23 mouse cellular contexts compared by ENCODE assay signal in genomic region chr1:17493596-17493995, GRCm38 (mm10).
A peak's percentile ranks its signal among the peaks of the same experiment; 100 is the strongest.
DNase-seq lines count a peak whose midpoint lies in the region; ATAC-seq lines count a peak whose summit lies in the region.
"Had no signal": no experiment of that assay in that cellular context is flagged by ENCODE, and none has a peak within 500 bp of the region (broad histone marks: within the 10 kb centered on the region; RNA-seq: fewer than 3 reads in every experiment).

No protein-coding gene starts in this region.

- no peaks in the 10 kb centered on the region for H3K36me3 ChIP-seq in embryonic facial prominence, embryonic 14.5 days (ENCODE audit: control insufficient read depth, insufficient read depth, low read length)
- H3K36me3 ChIP-seq in embryonic facial prominence, embryonic 10.5 days (replicated peaks), result no peaks in the 10 kb centered on the region
- H3K36me3 ChIP-seq: embryonic facial prominence, embryonic 12.5 days; embryonic facial prominence, embryonic 15.5 days; forebrain, embryonic 10.5 days; forebrain, embryonic 12.5 days had no signal

- no peak overlapping the region for H3K9ac ChIP-seq in embryonic facial prominence, embryonic 14.5 days (ENCODE audit: low read depth, low read length)
- H3K9ac ChIP-seq: embryonic facial prominence, embryonic 12.5 days; embryonic facial prominence, embryonic 15.5 days; forebrain, embryonic 12.5 days had no signal

- no peak overlapping the region for H3K27ac ChIP-seq in embryonic facial prominence, embryonic 14.5 days (replicated peaks; ENCODE audit: low read depth, low read length)
- no peak overlapping the region for H3K27ac ChIP-seq in embryonic facial prominence, embryonic 10.5 days (replicated peaks)
- H3K27ac ChIP-seq: embryonic facial prominence, embryonic 12.5 days; embryonic facial prominence, embryonic 15.5 days; forebrain, embryonic 10.5 days; forebrain, embryonic 12.5 days had no signal

- peak; percentile 51 for DNase-seq in embryonic facial prominence, embryonic 14.5 days (ENCODE audit: low spot score)
- no peak for DNase-seq in embryonic facial prominence, embryonic 10.5 days (ENCODE audit: low spot score)
- peak; percentile 57 for DNase-seq in adipocyte (ENCODE audit: low spot score)
- no peak for DNase-seq in cerebellum, adult 11 months
- DNase-seq in layer of hippocampus, adult 9-11 months, result no peak
- DNase-seq: adrenal gland, adult 8-10 months; adrenal gland, postnatal 14 days; adrenal gland, postnatal 36 days; cerebellum, adult 18-20 months; cerebellum, adult 8-10 months; cerebellum, adult 9-11 months; cerebellum, postnatal 14 days; cerebellum, postnatal 36 days; embryo, embryonic 11 days had no signal

- H3K4me1 ChIP-seq in embryonic facial prominence, embryonic 14.5 days (ENCODE audit: control insufficient read depth, insufficient read depth, low read length), result no peaks in the 10 kb centered on the region
- H3K4me1 ChIP-seq in embryonic facial prominence, embryonic 10.5 days, result no peaks in the 10 kb centered on the region
- H3K4me1 ChIP-seq: embryonic facial prominence, embryonic 12.5 days; embryonic facial prominence, embryonic 15.5 days; forebrain, embryonic 10.5 days; forebrain, embryonic 12.5 days had no signal

- no peak for ATAC-seq in embryonic facial prominence, embryonic 14.5 days (ENCODE audit: low read depth)
- ATAC-seq: activated CD4-positive, CD25-positive, alpha-beta regulatory T cell, adult 4 months; forebrain, embryonic 14.5 days; forebrain, embryonic 16.5 days; Patski had no signal

- no peaks in the 10 kb centered on the region for H3K9me3 ChIP-seq in embryonic facial prominence, embryonic 14.5 days (ENCODE audit: control insufficient read depth, low read length)
- H3K9me3 ChIP-seq in embryonic facial prominence, embryonic 10.5 days, result no peaks in the 10 kb centered on the region
- H3K9me3 ChIP-seq: embryonic facial prominence, embryonic 12.5 days; embryonic facial prominence, embryonic 15.5 days; forebrain, embryonic 10.5 days; forebrain, embryonic 12.5 days had no signal

- H3K27me3 ChIP-seq in embryonic facial prominence, embryonic 14.5 days (replicated peaks; ENCODE audit: control insufficient read depth, insufficient read depth, low read length), result no peaks in the 10 kb centered on the region
- no peaks in the 10 kb centered on the region for H3K27me3 ChIP-seq in embryonic facial prominence, embryonic 10.5 days (replicated peaks; ENCODE audit: low read depth, poor library complexity, severe bottlenecking)
- H3K27me3 ChIP-seq: embryonic facial prominence, embryonic 12.5 days; embryonic facial prominence, embryonic 15.5 days; forebrain, embryonic 12.5 days; Patski had no signal

- no peak overlapping the region for H3K4me3 ChIP-seq in embryonic facial prominence, embryonic 14.5 days (ENCODE audit: low read depth, low read length)
- H3K4me3 ChIP-seq in embryonic facial prominence, embryonic 10.5 days, result no peak overlapping the region
- H3K4me3 ChIP-seq: embryonic facial prominence, embryonic 12.5 days; embryonic facial prominence, embryonic 15.5 days; erythroblast, embryonic 14.5 days; forebrain, embryonic 10.5 days; forebrain, embryonic 12.5 days had no signal

- WGBS in embryonic facial prominence, embryonic 14.5 days, result 39% methylated on average over 3 of the region's 3 CpGs
- 58% methylated on average over 3 of the region's 3 CpGs for WGBS in embryonic facial prominence, embryonic 10.5 days

- H3K4me2 ChIP-seq in embryonic facial prominence, embryonic 14.5 days (ENCODE audit: low read depth, low read length), result no peak overlapping the region
- H3K4me2 ChIP-seq: embryonic facial prominence, embryonic 12.5 days; embryonic facial prominence, embryonic 15.5 days; forebrain, embryonic 12.5 days had no signal

Comparison
In these comparisons a context has a peak if more than half of its experiments do, and no peak if none do; other contexts are left out.
1. DNase-seq: peak in embryonic facial prominence, embryonic 14.5 days (single experiment) and adipocyte (single experiment); none in embryonic facial prominence, embryonic 10.5 days (single experiment), cerebellum, adult 11 months (single experiment) and layer of hippocampus, adult 9-11 months (single experiment).